Mouse (Mus musculus) MEL-GATA-1-ER (cell line): ENCODE data around the gene Pipox.

Experiments
- DNase-seq: peaks from one replicate; pipeline ENCODE4 v3.0.0-alpha.2; 2012; ENCODE audit warnings: low read depth; ENCODE audit errors: extremely low read depth

The Pipox gene

GRCm38 (mm10) chr11:77893787-77894718 is at the start of gene Pipox:
Gene Pipox (minus strand): TSS chr11:77894096.
- no peak for DNase-seq

GRCm38 (mm10) chr11:77942230-77942629 is 48.3 kb upstream of the Pipox start:
- no peak for DNase-seq

- no peak for DNase-seq
Measured at GRCm38 (mm10) chr11:77937649-77938410, 43.9 kb upstream of the Pipox start.

- DNase-seq, result no peak
Measured at GRCm38 (mm10) chr11:77936846-77937245, 43.0 kb upstream of the Pipox start.

GRCm38 (mm10) chr11:77934568-77935311 is 40.8 kb upstream of the Pipox start:
- DNase-seq, result no peak

GRCm38 (mm10) chr11:77934111-77934521 is 40.2 kb upstream of the Pipox start:
- DNase-seq, result no peak

- DNase-seq, result no peak
Measured at GRCm38 (mm10) chr11:77932576-77932975, 38.7 kb upstream of the Pipox start.

- DNase-seq, result no peak
Measured at GRCm38 (mm10) chr11:77931541-77932433, 37.9 kb upstream of the Pipox start.

GRCm38 (mm10) chr11:77930751-77931540 is 37.0 kb upstream of the Pipox start, which contains the start of gene Sez6:
Gene Sez6 (plus strand): TSS chr11:77930800.
- DNase-seq, result no peak

GRCm38 (mm10) chr11:77927837-77928236 is 33.9 kb upstream of the Pipox start:
- no peak for DNase-seq

- no peak for DNase-seq
Measured at GRCm38 (mm10) chr11:77926666-77927065, 32.8 kb upstream of the Pipox start.

- DNase-seq, result no peak
Measured at GRCm38 (mm10) chr11:77925836-77926657, 32.2 kb upstream of the Pipox start.

GRCm38 (mm10) chr11:77923285-77923684 is 29.4 kb upstream of the Pipox start:
- no peak for DNase-seq

- DNase-seq, result no peak
Measured at GRCm38 (mm10) chr11:77917166-77917565, 23.3 kb upstream of the Pipox start.

GRCm38 (mm10) chr11:77916741-77917140 is 22.8 kb upstream of the Pipox start:
- DNase-seq, result no peak

- no peak for DNase-seq
Measured at GRCm38 (mm10) chr11:77914598-77915260, 20.8 kb upstream of the Pipox start.

- DNase-seq, result no peak
Measured at GRCm38 (mm10) chr11:77913505-77913904, 19.6 kb upstream of the Pipox start.

GRCm38 (mm10) chr11:77909776-77910175 is 15.9 kb upstream of the Pipox start:
- DNase-seq, result no peak
